Mouse (Mus musculus) stomach, embryonic 14.5 days (tissue): ENCODE data around the gene Rgl1. TPM values are rescaled to one million over a fixed set of nuclear protein-coding genes. Genes with fewer than 3 reads are reported as not detected.

Source experiments
- ATAC-seq: fragments of 200-750 bp; cut with Nextera tagmentation; 2 replicates; pipeline ENCODE4 v1.8.0; 2017; ENCODE audit warnings: low read depth, moderate TSS enrichment; ENCODE audit not compliant: insufficient number of reproducible peaks, insufficient read depth, low FRiP score
- H3K27ac ChIP-seq: fragments of 300-500 bp; sonication (generic); 2 replicates; pipeline ENCODE4 v1.5.1; 2014; ENCODE audit warnings: mild to moderate bottlenecking, low read length, moderate library complexity, mixed read lengths
- H3K27me3 ChIP-seq: fragments of 300-500 bp; sonication (generic); 2 replicates; pipeline ENCODE4 v1.6.1; 2014; ENCODE audit warnings: low read length, control low read depth, mixed read lengths; ENCODE audit not compliant: control insufficient read depth, insufficient read depth
- H3K36me3 ChIP-seq: fragments of 300-500 bp; sonication (generic); 2 replicates; pipeline ENCODE4 v1.6.1; 2014; ENCODE audit warnings: mild to moderate bottlenecking, control low read depth, low read length, moderate library complexity, mixed read lengths; ENCODE audit not compliant: control insufficient read depth, insufficient read depth
- H3K4me1 ChIP-seq: fragments of 300-500 bp; sonication (generic); 2 replicates; pipeline ENCODE4 v1.6.1; 2014; ENCODE audit warnings: low read length, control low read depth, mixed read lengths; ENCODE audit not compliant: control insufficient read depth, insufficient read depth
- H3K4me2 ChIP-seq: fragments of 300-500 bp; sonication (generic); replicated peaks from 2 replicates; pipeline ENCODE4 v1.6.1; 2014; ENCODE audit warnings: low read depth, low read length, control low read depth
- H3K4me3 ChIP-seq: fragments of 300-500 bp; sonication (generic); 2 replicates; pipeline ENCODE4 v1.5.1; 2014; ENCODE audit warnings: low read depth, low read length, control low read depth
- H3K9ac ChIP-seq: fragments of 300-500 bp; sonication (generic); replicated peaks from 2 replicates; pipeline ENCODE4 v1.6.1; 2014; ENCODE audit warnings: low read depth, mild to moderate bottlenecking, control low read depth, low read length, moderate library complexity, mixed read lengths
- H3K9me3 ChIP-seq: fragments of 300-500 bp; sonication (generic); 2 replicates; pipeline ENCODE4 v1.6.1; 2016; ENCODE audit warnings: low read depth, low read length, control low read depth; ENCODE audit not compliant: control insufficient read depth
- WGBS: fragments of 180-500 bp; shearing (Covaris S2); extraction: QIAGEN DNeasy Blood & Tissue Kit; methylation state at CpG from one replicate; pipeline ENCODE4 v1.1.7; 2014; 5-methylcytosine and 5-hydroxymethylcytosine counted together
- polyA plus RNA-seq: library from polyadenylated mRNA; unstranded; fragments of >200 nt; fragmentation: Nextera tagmentation; extraction: Ambion mirVana; gene quantifications from 2 replicates; pipeline ENCODE4 v1.2.1, GENCODE M21; 2014

The Rgl1 gene
- polyA plus RNA-seq, 1 experiment from 2014 or later = 61.2 TPM

GRCm38 (mm10) chr1:152609006-152609405 lies 157.1 kb downstream of the Rgl1 start:
- H3K36me3 ChIP-seq = peaks cover 12% of the 10 kb centered on the region; the same call in 1 of the 2 replicates
- H3K4me3 ChIP-seq = no peak overlapping the region
- 78% methylated on average over 7 of the region's 7 CpGs for WGBS
- no peak overlapping the region for H3K27ac ChIP-seq
- no peaks in the 10 kb centered on the region for H3K9me3 ChIP-seq
- ATAC-seq = no peak
- H3K27me3 ChIP-seq = no peaks in the 10 kb centered on the region
- peaks cover 2% of the 10 kb centered on the region; the same call in 1 of the 2 replicates for H3K4me1 ChIP-seq
- no peak overlapping the region for H3K9ac ChIP-seq
- H3K4me2 ChIP-seq = no peak overlapping the region

GRCm38 (mm10) chr1:152607765-152608164 lies 158.4 kb downstream of the Rgl1 start:
- no peak for ATAC-seq
- Histone ChIP-seq H3K27me3 (no peaks in the 10 kb centered on the region), H3K36me3 (peaks cover 11% of the 10 kb centered on the region; the same call in 1 of the 2 replicates), H3K9ac (no peak overlapping the region), H3K4me2 (no peak overlapping the region), H3K4me3 (no peak overlapping the region), H3K27ac (no peak overlapping the region), H3K4me1 (peaks cover 2% of the 10 kb centered on the region; the same call in 1 of the 2 replicates), H3K9me3 (no peaks in the 10 kb centered on the region)
- 74% methylated on average over 14 of the region's 14 CpGs for WGBS

GRCm38 (mm10) chr1:152606727-152607126 lies 159.4 kb downstream of the Rgl1 start:
- H3K4me2 ChIP-seq = no peak overlapping the region
- H3K9me3 ChIP-seq = no peaks in the 10 kb centered on the region
- H3K4me3 ChIP-seq = no peak overlapping the region
- H3K27ac ChIP-seq = no peak overlapping the region
- no peaks in the 10 kb centered on the region for H3K27me3 ChIP-seq
- ATAC-seq = no peak
- 89% methylated on average over 11 of the region's 11 CpGs for WGBS
- H3K4me1 ChIP-seq = peaks cover 2% of the 10 kb centered on the region; the same call in 1 of the 2 replicates
- no peak overlapping the region for H3K9ac ChIP-seq
- peaks cover 7% of the 10 kb centered on the region; the same call in 1 of the 2 replicates for H3K36me3 ChIP-seq

- 78% methylated on average over 5 of the region's 5 CpGs for WGBS
- no peak overlapping the region for H3K9ac ChIP-seq
- no peaks in the 10 kb centered on the region for H3K27me3 ChIP-seq
- no peak overlapping the region for H3K4me2 ChIP-seq
- no peak overlapping the region for H3K27ac ChIP-seq
- peaks cover 2% of the 10 kb centered on the region; the same call in 1 of the 2 replicates for H3K4me1 ChIP-seq
- ATAC-seq = no peak
- H3K9me3 ChIP-seq = no peaks in the 10 kb centered on the region
- peaks cover 6% of the 10 kb centered on the region; the same call in 1 of the 2 replicates for H3K36me3 ChIP-seq
- H3K4me3 ChIP-seq = no peak overlapping the region
These were observed 160.1 kb downstream of the Rgl1 start for GRCm38 (mm10) chr1:152605895-152606625.

- ATAC-seq = no peak
- H3K4me3 ChIP-seq = no peak overlapping the region
- H3K4me1 ChIP-seq = no peaks in the 10 kb centered on the region
- no peak overlapping the region for H3K9ac ChIP-seq
- H3K27me3 ChIP-seq = no peaks in the 10 kb centered on the region
- no peak overlapping the region for H3K4me2 ChIP-seq
- no peaks in the 10 kb centered on the region for H3K9me3 ChIP-seq
- WGBS = 78% methylated on average over 6 of the region's 6 CpGs
- H3K36me3 ChIP-seq = peaks cover 6% of the 10 kb centered on the region; the same call in 1 of the 2 replicates
- no peak overlapping the region for H3K27ac ChIP-seq
These were observed 162.0 kb downstream of the Rgl1 start for GRCm38 (mm10) chr1:152604147-152604546.

- no peak overlapping the region for H3K4me3 ChIP-seq
- H3K27me3 ChIP-seq = no peaks in the 10 kb centered on the region
- ATAC-seq = no peak
- H3K36me3 ChIP-seq = peaks cover 6% of the 10 kb centered on the region; the same call in 1 of the 2 replicates
- no peak overlapping the region for H3K9ac ChIP-seq
- WGBS = 79% methylated on average over 9 of the region's 9 CpGs
- H3K4me1 ChIP-seq = no peaks in the 10 kb centered on the region
- no peak overlapping the region for H3K4me2 ChIP-seq
- H3K9me3 ChIP-seq = no peaks in the 10 kb centered on the region
- no peak overlapping the region for H3K27ac ChIP-seq
These were observed 162.5 kb downstream of the Rgl1 start for GRCm38 (mm10) chr1:152603628-152604027.

DNA sequence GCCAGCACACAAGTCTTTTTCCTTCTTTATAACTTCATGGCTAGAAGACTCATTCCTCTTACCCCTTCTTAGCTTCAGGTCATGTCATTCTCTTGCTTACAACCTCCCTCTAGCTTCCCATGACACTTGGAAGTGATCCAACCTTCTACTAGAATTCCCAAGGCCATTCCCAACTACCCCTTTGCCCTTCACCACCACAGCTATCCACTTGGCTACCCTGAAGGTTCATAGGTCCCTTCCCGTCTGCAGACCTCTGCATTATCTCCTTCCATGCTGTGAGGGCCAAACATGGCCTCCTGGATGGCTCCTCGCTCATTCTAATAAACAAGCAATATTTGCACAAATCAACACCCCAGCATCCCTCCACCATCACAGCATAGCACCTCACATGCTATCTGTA lies 165.7 kb downstream of the Rgl1 start:
- Histone ChIP-seq H3K27me3 (no peaks in the 10 kb centered on the region), H3K27ac (no peak overlapping the region), H3K4me3 (no peak overlapping the region), H3K4me1 (no peaks in the 10 kb centered on the region; the same call in 1 of the 2 replicates), H3K9ac (no peak overlapping the region), H3K4me2 (no peak overlapping the region), H3K36me3 (0 out of 2 replicates have a peak, but pooled peaks cover 3% of the 10 kb centered on the region), H3K9me3 (no peaks in the 10 kb centered on the region)
- 85% methylated on average over 2 of the region's 2 CpGs for WGBS
- ATAC-seq = no peak

DNA sequence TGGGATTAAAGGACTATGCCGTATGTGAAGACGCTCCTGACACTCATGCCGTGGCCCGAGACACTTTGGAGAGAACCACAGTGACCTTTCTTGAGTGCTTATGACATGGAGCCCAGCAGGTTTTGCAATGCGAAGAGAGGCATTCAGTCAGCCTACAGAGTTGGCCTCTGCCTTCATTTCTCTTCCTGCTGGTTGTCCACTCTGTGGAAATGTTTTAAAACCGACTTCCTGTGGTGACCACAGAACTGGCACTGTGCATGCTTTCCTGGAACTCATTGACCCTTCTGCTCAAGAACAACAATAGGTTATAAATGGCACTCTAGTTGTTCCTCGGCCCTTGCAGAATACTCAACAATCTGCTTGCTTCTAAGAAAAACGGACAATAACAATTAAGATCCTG lies 166.8 kb downstream of the Rgl1 start:
- Histone ChIP-seq H3K9me3 (no peaks in the 10 kb centered on the region), H3K4me3 (no peak overlapping the region), H3K27me3 (no peaks in the 10 kb centered on the region), H3K4me1 (no peaks in the 10 kb centered on the region; the same call in 1 of the 2 replicates), H3K4me2 (no peak overlapping the region), H3K27ac (no peak overlapping the region), H3K36me3 (0 out of 2 replicates have a peak, but pooled peaks cover 3% of the 10 kb centered on the region), H3K9ac (no peak overlapping the region)
- WGBS = 80% methylated on average over 8 of the region's 8 CpGs
- no peak for ATAC-seq
